Mouse (Mus musculus) ES-Bruce4 (cell line): ENCODE data around the gene BC025920.

Source experiments
- CTCF ChIP-seq: IDR thresholded peaks from one replicate; pipeline ENCODE4 v1.8.1; 2011; ENCODE audit warnings: low read depth, low read length
- EP300 ChIP-seq: IDR thresholded peaks from 2 replicates; pipeline ENCODE4 v1.6.1; 2011; ENCODE audit warnings: low read depth, low read length; ENCODE audit not compliant: insufficient read depth
- POLR2A ChIP-seq: IDR thresholded peaks from one replicate; pipeline ENCODE4 v1.8.1; 2011; ENCODE audit warnings: low read length; ENCODE audit not compliant: insufficient read depth

DNA sequence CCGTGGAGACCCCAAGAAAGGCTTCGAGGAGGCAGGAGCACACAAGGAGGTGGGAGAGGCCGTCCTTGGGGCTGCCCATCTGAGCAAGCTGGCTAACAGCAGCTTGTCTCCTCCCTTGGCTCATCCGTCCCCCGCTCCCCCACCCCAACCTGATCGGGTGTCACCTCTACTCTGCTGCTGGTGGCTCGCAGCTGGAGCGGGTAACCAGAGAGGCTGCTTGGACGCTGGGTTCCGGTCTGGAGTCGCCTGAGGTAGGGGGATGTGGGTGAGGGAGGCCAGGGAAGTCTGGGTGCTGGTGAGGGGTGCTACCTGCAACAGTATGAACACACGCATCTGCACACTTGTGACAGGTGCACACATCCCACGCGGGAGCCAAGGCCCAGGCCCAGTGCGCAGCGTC is 22.3 kb downstream of the BC025920 start, which contains the start of gene Ankrd24:
- TF ChIP-seq CTCF = no peak
- no peak for TF ChIP-seq POLR2A
- 0 out of 2 replicates have a peak, but pooled peaks have one; percentile 22 for TF ChIP-seq EP300
